Mouse (Mus musculus) limb, embryonic 15.5 days (tissue): ENCODE results near the gene Slc18a2. TPM values are rescaled to one million over a fixed set of nuclear protein-coding genes. Genes with fewer than 3 reads are reported as not detected.

Experiments used
- ATAC-seq: fragments of 200-750 bp; cut with Nextera tagmentation; 2 replicates; pipeline ENCODE4 v1.8.0; 2017; ENCODE audit warnings: low read depth, moderate TSS enrichment; ENCODE audit not compliant: insufficient number of reproducible peaks, low FRiP score, low TSS enrichment
- H3K27ac ChIP-seq: fragments of 300-500 bp; sonication (generic); 2 replicates; pipeline ENCODE4 v1.5.1; 2015; ENCODE audit warnings: moderate library complexity, mild to moderate bottlenecking, inconsistent platforms
- H3K27me3 ChIP-seq: fragments of 300-500 bp; sonication (generic); 2 replicates; pipeline ENCODE4 v1.6.1; 2015; ENCODE audit warnings: inconsistent platforms
- H3K36me3 ChIP-seq: fragments of 300-500 bp; sonication (generic); 2 replicates; pipeline ENCODE4 v1.6.1; 2015; ENCODE audit warnings: inconsistent platforms
- H3K4me1 ChIP-seq: fragments of 300-500 bp; sonication (generic); 2 replicates; pipeline ENCODE4 v1.6.1; 2015; ENCODE audit warnings: inconsistent platforms
- H3K4me2 ChIP-seq: fragments of 300-500 bp; sonication (generic); 2 replicates; pipeline ENCODE4 v1.6.1; 2015; ENCODE audit warnings: mild to moderate bottlenecking, inconsistent platforms
- H3K4me3 ChIP-seq: fragments of 300-500 bp; sonication (generic); 2 replicates; pipeline ENCODE4 v1.5.1; 2015; ENCODE audit warnings: mild to moderate bottlenecking, inconsistent platforms
- H3K9ac ChIP-seq: fragments of 300-500 bp; sonication (generic); 2 replicates; pipeline ENCODE4 v1.6.1; 2015; ENCODE audit warnings: inconsistent platforms
- H3K9me3 ChIP-seq: fragments of 300-500 bp; sonication (generic); 2 replicates; pipeline ENCODE4 v1.6.1; 2016; ENCODE audit warnings: inconsistent platforms
- WGBS: fragments of 180-500 bp; shearing (Covaris S2); methylation state at CpG from one replicate; pipeline ENCODE4 v1.1.7; 2015; 5-methylcytosine and 5-hydroxymethylcytosine counted together
- polyA plus RNA-seq: library from polyadenylated mRNA; unstranded; fragments of >200 nt; fragmentation: Nextera tagmentation; extraction: Ambion mirVana; gene quantifications from 2 replicates; pipeline ENCODE4 v1.2.1, GENCODE M21; 2015

Gene Slc18a2
- 8.5 and 8.7 TPM in 2 replicates for polyA plus RNA-seq

DNA sequence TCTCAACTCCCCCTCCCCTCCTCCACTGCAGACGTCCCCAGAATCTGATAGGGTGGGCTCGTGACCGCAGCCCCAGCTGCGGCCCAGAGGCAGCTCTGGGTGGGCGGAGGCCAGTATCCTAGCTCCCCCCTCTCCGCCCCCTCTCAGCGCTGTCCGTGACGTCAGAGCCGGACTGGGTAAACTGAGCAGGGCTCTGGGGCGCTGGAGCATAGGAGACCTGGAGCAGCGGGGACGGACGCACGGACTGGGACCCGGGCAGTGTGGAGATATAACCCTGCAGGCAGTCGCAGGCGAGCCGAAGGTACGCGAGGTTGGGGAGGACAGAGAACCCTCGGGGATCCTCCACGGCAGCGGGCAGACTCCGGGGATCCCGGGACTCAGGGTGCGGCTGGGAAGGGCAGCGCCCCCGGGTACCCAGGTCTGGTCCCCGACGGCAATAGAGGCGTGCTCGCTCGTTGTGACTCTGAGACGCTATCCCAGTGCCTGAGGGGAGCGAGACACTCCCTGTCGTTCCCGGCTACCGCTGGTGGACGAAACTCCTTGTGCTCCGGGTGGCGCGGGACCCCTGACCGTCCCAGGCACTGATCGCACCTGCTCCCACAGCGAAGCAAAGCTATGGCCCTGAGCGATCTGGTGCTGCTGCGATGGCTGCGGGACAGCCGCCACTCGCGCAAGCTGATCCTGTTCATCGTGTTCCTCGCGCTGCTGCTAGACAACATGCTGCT, at the start of gene Slc18a2:
Slc18a2 (plus strand) TSS at position 179 of the 725 bp plus-strand sequence.
- H3K27ac ChIP-seq, result no peak within 1 kb of the TSS
- H3K4me3 ChIP-seq, result peak within 1 kb of the TSS; percentile 42
- H3K27me3 ChIP-seq, result peaks cover 31% of the 10 kb centered on the region
- no peaks in the 10 kb centered on the region for H3K9me3 ChIP-seq
- peak; percentile 44; the same call in 1 of the 2 replicates for ATAC-seq
- under 1% methylated on average over 55 of the region's 55 CpGs for whole genome bisulfite sequencing
- no peaks in the 10 kb centered on the region for H3K36me3 ChIP-seq
- peaks cover 10% of the 10 kb centered on the region for H3K4me1 ChIP-seq
- peak within 1 kb of the TSS; percentile 35; the same call in 1 of the 2 replicates for H3K9ac ChIP-seq
- peak within 1 kb of the TSS; percentile 90 for H3K4me2 ChIP-seq

DNA sequence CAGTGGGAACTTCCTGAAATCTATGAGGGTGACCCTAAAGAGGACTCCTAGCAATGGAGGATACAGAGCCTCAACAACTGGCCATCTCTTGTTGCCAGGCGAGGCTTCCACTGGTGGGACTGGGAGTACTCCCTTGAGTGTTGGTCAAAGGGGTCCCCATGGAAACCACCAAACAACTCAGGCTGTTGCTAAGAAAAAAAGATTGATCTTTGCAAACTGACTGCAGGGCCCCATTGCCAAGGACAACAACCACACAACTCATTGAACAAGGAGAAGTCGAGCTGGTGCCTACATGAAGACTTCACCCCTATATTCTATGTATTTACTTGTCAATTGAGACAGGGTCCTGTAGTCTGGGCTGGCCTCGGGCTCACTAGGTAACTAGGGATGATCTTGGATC, 43.8 kb upstream of the Slc18a2 start:
- Histone ChIP-seq H3K27ac (no peak overlapping the region), H3K4me3 (no peak overlapping the region), H3K4me1 (no peaks in the 10 kb centered on the region), H3K36me3 (no peaks in the 10 kb centered on the region), H3K9ac (no peak overlapping the region), H3K4me2 (no peak overlapping the region), H3K27me3 (no peaks in the 10 kb centered on the region), H3K9me3 (no peaks in the 10 kb centered on the region)
- WGBS, result 77% methylated on average over 3 of the region's 3 CpGs
- no peak for ATAC-seq

DNA sequence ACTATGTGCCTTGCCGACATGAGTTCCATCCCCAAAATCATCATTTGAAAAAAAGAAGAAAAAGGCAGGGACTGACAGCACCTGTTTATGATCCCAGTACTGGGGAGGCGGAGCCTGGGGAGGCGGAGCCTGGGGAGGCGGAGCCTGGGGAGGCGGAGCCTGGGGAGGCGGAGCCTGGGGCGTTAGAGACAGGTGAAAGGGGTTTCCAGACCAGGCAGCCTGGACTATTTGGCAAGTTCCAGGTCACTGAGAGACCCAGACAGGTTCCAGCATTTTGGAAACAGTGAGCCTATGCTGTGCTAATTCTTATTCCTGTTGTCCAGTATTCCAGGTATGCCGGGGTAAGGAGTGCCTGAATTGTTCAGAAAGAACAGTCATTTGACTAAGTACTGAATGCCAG, 41.7 kb upstream of the Slc18a2 start, which contains the start of gene Kcnk18:
Kcnk18 (plus strand) TSS at position 224 of the 400 bp plus-strand sequence.
- Histone ChIP-seq H3K4me2 (no peak within 1 kb of the TSS), H3K36me3 (no peaks in the 10 kb centered on the region), H3K27ac (no peak within 1 kb of the TSS), H3K9ac (no peak within 1 kb of the TSS), H3K27me3 (no peaks in the 10 kb centered on the region), H3K4me3 (no peak within 1 kb of the TSS), H3K4me1 (no peaks in the 10 kb centered on the region), H3K9me3 (no peaks in the 10 kb centered on the region)
- 87% methylated on average over 8 of the region's 8 CpGs for WGBS
- ATAC-seq, result no peak

DNA sequence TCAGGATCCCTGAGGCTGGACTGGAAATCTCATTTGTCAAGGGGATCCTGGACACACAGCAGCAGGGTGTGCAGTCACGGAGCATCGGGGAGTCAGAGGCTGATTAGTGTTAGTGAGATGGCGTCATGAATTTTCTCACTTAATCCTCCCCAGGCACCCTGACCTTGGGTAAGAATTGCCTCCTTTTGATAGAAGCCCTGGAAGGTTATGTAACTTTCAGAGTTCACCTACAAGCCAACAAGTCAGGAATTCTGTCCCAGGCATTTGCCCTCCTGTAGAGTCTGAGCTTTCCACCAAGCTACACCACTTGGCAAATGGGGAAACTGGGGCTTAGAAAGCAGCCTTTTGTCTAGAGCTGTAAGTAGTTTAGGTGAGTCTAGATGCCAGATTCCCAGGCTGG, 39.6 kb upstream of the Slc18a2 start:
- no peak overlapping the region for H3K27ac ChIP-seq
- ATAC-seq, result no peak
- no peaks in the 10 kb centered on the region for H3K36me3 ChIP-seq
- H3K9ac ChIP-seq, result no peak overlapping the region
- WGBS, result 59% methylated on average over 3 of the region's 3 CpGs
- H3K4me1 ChIP-seq, result no peaks in the 10 kb centered on the region
- no peak overlapping the region for H3K4me2 ChIP-seq
- H3K9me3 ChIP-seq, result no peaks in the 10 kb centered on the region
- no peak overlapping the region for H3K4me3 ChIP-seq
- H3K27me3 ChIP-seq, result no peaks in the 10 kb centered on the region

DNA sequence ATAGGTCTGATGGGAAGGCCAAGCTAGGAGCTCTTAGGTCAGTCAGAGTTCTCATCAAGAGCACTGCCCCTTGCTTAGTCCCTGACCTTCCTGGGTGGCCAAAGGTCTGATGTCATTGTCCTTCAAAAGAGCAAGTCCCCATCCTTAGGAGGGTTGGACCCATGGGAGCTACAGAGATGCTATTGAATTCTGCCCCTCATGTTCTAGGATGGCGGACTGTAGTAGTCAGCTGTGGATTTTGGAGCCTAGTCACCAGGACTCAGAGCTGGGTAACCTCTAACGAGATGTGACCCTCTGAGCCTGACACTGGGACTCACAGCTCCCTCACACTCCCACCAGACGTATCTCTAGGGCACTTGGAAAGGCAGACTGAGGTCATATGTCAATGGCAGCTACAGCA, 32.3 kb upstream of the Slc18a2 start:
- Histone ChIP-seq H3K27ac (no peak overlapping the region), H3K4me1 (no peaks in the 10 kb centered on the region), H3K9ac (no peak overlapping the region), H3K27me3 (no peaks in the 10 kb centered on the region), H3K4me3 (no peak overlapping the region), H3K4me2 (no peak overlapping the region), H3K36me3 (no peaks in the 10 kb centered on the region), H3K9me3 (no peaks in the 10 kb centered on the region)
- 61% methylated on average over 3 of the region's 3 CpGs for WGBS
- no peak for ATAC-seq

DNA sequence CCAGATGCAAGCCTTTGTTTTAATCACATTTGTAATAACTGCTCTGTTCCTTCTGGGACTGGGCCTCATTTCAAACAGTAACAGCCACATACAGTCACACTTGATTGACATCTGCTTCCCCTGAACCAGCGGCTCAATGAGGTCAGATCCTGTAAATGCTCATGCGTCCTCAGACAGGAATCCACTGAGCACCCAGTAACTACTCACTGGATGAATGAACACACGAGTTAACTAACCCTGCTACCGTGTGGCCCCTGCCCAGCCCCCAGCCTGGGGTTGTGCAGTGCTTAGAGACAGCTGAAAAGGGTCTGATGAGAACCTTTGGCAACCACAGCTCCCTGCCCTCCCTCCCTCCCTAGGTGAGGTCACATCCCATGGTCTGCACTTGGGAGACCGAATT, 27.9 kb upstream of the Slc18a2 start:
- Histone ChIP-seq H3K4me3 (no peak overlapping the region), H3K36me3 (no peaks in the 10 kb centered on the region), H3K9ac (no peak overlapping the region), H3K4me1 (no peaks in the 10 kb centered on the region), H3K9me3 (no peaks in the 10 kb centered on the region), H3K27ac (no peak overlapping the region), H3K27me3 (no peaks in the 10 kb centered on the region), H3K4me2 (no peak overlapping the region)
- 63% methylated on average over 5 of the region's 5 CpGs for WGBS
- ATAC-seq, result no peak

DNA sequence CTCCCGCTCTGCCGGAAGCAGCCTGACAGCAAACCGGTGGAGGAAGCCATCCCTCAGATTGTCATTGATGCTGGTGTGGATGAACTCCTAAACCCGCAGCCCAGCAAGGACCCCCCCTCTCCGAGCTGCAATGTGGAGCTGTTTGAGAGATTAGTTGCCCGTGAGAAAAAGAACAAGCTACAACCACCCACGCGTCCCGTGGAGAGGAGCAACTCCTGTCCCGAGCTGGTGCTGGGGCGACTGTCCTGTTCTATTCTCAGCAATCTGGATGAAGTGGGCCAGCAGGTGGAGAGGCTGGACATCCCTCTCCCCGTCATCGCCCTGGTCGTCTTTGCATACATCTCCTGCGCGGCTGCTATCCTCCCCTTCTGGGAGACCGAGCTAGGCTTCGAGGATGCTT, 25.7 kb upstream of the Slc18a2 start:
- WGBS, result 89% methylated on average over 18 of the region's 18 CpGs
- no peak overlapping the region for H3K9ac ChIP-seq
- H3K4me2 ChIP-seq, result no peak overlapping the region
- H3K4me3 ChIP-seq, result no peak overlapping the region
- no peaks in the 10 kb centered on the region for H3K9me3 ChIP-seq
- peaks cover 8% of the 10 kb centered on the region; the same call in 1 of the 2 replicates for H3K27me3 ChIP-seq
- no peaks in the 10 kb centered on the region for H3K4me1 ChIP-seq
- no peak for ATAC-seq
- H3K27ac ChIP-seq, result no peak overlapping the region
- H3K36me3 ChIP-seq, result no peaks in the 10 kb centered on the region

DNA sequence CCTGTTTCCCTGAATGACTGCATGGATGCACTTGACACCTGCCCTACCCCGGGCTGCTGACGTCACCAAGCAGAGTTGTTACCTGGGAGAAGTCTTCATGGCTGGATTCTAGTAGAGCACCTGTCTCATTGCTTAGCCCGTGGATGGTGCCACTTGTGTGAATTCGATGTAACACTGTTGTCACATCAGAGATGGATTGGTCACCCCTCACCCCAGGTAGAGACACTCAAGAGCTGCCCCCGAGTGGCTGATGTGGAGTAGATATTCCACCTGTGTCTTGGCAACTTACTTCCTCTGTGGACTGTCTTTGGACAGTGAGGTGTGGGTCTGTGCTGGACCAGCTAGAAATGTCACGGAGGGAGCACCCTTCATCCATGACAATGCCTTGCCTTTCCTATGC, 24.6 kb upstream of the Slc18a2 start:
- peaks cover 8% of the 10 kb centered on the region; the same call in 1 of the 2 replicates for H3K27me3 ChIP-seq
- H3K36me3 ChIP-seq, result no peaks in the 10 kb centered on the region
- no peak for ATAC-seq
- H3K27ac ChIP-seq, result no peak overlapping the region
- no peak overlapping the region for H3K4me3 ChIP-seq
- no peak overlapping the region for H3K4me2 ChIP-seq
- H3K9me3 ChIP-seq, result no peaks in the 10 kb centered on the region
- WGBS, result 81% methylated on average over 6 of the region's 6 CpGs
- H3K4me1 ChIP-seq, result no peaks in the 10 kb centered on the region
- H3K9ac ChIP-seq, result no peak overlapping the region

DNA sequence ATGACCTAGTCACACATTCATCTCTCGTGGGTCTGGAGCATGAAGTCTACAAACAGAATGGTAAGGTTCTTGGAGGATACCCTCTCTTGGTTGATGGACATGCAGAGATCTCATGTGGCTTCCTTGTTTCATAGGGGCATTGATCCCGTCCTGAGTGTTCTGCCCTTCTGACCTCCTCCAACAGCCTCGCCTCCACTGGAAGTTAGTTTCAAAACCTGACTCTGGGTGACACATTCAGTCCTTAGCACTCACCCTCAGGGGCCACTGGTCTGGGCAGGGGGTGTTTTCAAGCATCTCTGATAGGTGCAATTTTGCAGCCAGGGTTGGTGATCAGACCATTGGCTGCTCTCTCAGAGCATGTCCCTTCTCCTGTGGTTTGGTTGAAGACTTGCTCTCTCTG, 22.1 kb upstream of the Slc18a2 start:
- H3K4me3 ChIP-seq, result no peak overlapping the region
- H3K9ac ChIP-seq, result no peak overlapping the region
- no peaks in the 10 kb centered on the region for H3K4me1 ChIP-seq
- H3K27me3 ChIP-seq, result peaks cover 8% of the 10 kb centered on the region; the same call in 1 of the 2 replicates
- no peak for ATAC-seq
- WGBS, result 79% methylated on average over 3 of the region's 3 CpGs
- no peak overlapping the region for H3K4me2 ChIP-seq
- H3K27ac ChIP-seq, result no peak overlapping the region
- H3K36me3 ChIP-seq, result no peaks in the 10 kb centered on the region
- no peaks in the 10 kb centered on the region for H3K9me3 ChIP-seq

DNA sequence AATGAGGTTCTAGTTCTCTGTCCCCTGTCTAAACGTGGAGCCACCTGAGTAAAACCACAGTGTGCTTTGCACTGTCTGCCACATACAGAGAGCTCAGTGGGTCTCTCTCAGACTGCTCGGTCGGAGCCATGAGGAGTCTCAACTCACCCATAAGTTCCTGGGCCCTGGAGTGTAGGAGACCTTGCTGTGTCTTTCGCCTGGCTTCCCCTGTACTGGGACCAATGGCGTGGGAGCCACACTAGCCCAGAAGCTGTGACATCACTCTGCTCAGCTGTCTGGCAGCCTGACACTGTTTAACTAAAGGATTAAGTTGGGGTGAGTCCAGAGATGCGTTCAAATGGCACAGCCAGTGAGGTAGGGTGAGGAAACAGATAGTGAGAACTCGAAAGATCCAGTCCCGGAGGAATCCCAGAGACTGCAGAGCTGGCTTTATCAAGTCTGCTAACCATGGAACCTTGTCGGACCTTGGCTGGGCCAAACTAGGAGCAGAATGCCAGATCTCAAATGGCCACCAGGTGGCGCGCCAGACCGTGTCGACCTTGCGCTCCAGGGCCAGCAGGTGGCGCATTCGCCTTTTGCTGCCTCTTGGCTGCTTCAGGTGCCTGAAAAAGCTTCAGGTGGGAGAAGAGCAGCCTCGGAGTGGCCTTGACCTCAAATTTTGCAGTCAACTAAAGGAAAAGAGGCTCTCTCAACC, 21.4 kb upstream of the Slc18a2 start:
- Histone ChIP-seq H3K4me1 (no peaks in the 10 kb centered on the region), H3K9me3 (no peaks in the 10 kb centered on the region), H3K9ac (no peak overlapping the region), H3K27me3 (peaks cover 8% of the 10 kb centered on the region; the same call in 1 of the 2 replicates), H3K36me3 (no peaks in the 10 kb centered on the region), H3K27ac (no peak overlapping the region), H3K4me2 (no peak overlapping the region), H3K4me3 (no peak overlapping the region)
- 24% methylated on average over 17 of the region's 17 CpGs for WGBS
- no peak for ATAC-seq

DNA sequence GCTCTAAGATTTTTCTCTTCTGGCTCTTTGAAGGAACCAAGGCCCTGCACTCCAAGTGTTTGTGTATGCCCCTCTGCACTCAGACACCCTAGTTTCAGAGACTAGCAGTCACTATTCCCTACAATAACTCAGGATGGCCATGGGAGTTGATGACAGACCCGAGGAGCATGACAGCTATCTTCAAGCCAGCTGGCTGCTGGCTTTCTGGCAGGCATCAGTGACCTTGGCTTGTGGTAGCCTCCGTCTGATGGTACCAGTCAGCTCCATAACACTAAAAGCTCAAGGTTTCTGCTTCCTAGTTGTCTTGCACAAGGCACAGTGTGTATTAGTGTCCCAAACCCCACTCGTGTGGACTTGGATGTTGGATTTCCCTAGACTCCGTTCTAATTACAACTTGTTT, 18.7 kb upstream of the Slc18a2 start:
- H3K36me3 ChIP-seq, result no peaks in the 10 kb centered on the region
- ATAC-seq, result no peak
- H3K4me1 ChIP-seq, result no peaks in the 10 kb centered on the region
- H3K4me3 ChIP-seq, result no peak overlapping the region
- no peak overlapping the region for H3K27ac ChIP-seq
- H3K4me2 ChIP-seq, result no peak overlapping the region
- H3K9me3 ChIP-seq, result no peaks in the 10 kb centered on the region
- peaks cover 8% of the 10 kb centered on the region; the same call in 1 of the 2 replicates for H3K27me3 ChIP-seq
- no peak overlapping the region for H3K9ac ChIP-seq
- WGBS, result 77% methylated on average over 4 of the region's 4 CpGs

DNA sequence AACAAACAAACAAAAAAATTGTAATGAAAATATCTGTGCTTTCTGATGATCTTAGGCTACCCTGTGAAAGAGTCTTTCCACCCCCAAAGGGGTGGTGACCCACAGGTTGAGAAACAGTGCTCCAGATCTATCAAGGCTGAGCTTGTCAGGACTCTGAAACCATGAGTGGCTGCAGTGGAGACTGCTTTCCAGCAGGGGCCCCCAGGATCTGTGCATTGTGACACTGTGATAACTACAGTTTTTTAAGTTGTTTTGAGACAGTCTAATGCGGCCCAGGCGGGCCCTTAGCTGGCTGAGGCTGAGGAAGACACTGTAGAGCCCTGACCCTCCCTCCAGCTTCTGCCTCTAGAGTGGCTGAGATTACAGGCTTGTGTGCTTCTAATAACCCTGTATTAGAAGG, 17.6 kb upstream of the Slc18a2 start:
- WGBS, result 76% methylated on average over 2 of the region's 2 CpGs
- no peaks in the 10 kb centered on the region for H3K36me3 ChIP-seq
- H3K27ac ChIP-seq, result no peak overlapping the region
- peaks cover 8% of the 10 kb centered on the region; the same call in 1 of the 2 replicates for H3K27me3 ChIP-seq
- no peaks in the 10 kb centered on the region for H3K4me1 ChIP-seq
- H3K4me2 ChIP-seq, result no peak overlapping the region
- H3K9ac ChIP-seq, result no peak overlapping the region
- ATAC-seq, result no peak
- no peaks in the 10 kb centered on the region for H3K9me3 ChIP-seq
- H3K4me3 ChIP-seq, result no peak overlapping the region
